Mouse (Mus musculus) kidney, postnatal 14 days (tissue): ENCODE measurements at regions not wholly inside any gene's neighbourhood (a gene's known extent, or its start where the extent isn't known, plus 50 kb on each side); places are given as distances from the start of the nearest gene placed in this dataset.

ENCODE experiments used
- DNase-seq: peaks from one replicate; pipeline ENCODE4 v3.0.0; 2022; ENCODE audit warnings: mixed read lengths

DNA sequence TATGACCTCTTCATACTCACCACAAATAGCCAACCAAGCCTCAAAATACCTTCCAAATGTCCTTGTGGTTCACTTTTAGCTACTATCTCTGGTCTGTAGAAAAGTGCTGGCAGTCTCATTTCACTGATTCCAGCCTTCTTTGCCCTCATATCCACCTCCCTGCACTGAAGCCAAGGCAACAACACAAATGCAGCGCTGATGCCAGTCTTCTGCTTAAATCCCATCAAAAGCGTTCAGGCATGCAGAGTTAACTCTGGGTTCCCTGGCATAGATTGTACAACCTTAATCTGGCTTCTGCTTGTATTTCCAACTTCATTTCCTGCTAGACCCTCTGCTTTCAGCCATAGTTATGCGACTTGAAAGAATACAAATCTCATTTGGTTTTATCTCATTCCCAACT lies 362.9 kb upstream of the Fam49a start:
- DNase-seq, result no peak

DNA sequence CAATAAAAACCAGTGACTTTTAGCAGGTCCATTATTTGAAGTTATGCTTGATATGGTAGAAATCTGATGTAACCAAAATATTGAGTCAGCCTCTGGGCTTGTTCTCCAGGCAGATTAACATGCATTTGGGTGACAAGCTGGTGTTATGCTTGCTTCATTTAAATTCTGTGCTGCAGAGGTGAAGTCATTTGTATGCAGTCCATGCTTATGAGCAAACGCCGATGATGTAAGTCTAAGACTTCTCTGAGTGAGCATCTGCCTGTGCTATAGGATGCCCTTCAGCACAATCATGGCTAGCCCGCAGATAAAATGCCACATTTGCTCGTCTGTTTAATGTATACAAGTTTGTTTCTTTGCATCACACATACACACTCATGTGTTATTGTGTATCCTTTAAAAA lies 355.4 kb upstream of the Fam49a start:
- DNase-seq, result no peak
